In the genomic region with DNA sequence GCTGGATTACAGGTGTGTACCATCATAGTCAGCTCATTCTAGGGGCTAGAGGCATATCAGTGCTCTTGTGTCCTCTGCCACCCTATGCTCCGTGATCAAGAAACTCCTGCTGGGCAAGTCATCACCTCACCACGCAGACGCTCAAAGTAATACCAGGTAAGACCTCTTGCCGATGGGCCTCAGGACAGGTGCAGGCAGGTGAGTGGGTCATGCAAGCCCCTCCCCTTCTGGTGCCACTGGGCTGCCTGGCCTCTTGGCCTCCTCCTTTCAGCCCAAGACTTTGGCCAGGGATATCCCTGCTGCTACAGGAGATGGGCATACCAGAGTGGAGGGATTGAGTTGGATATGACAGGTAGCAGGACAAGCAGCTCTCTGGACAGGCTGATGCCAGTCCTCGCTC, we compare ENCODE assay signal across 25 mouse cellular contexts. TPM values are rescaled to one million over a fixed set of nuclear protein-coding genes. Genes with fewer than 3 reads are reported as not detected.
DNase-seq lines count a peak whose midpoint lies in the region; ATAC-seq and TF ChIP-seq lines count a peak whose summit lies in the region.
"Had no signal": no experiment of that assay in that cellular context is flagged by ENCODE, and none has a peak within 500 bp of the region (broad histone marks: within the 10 kb centered on the region; RNA-seq: fewer than 3 reads in every experiment).

No protein-coding gene starts in this region.

- no peak for TF ChIP-seq CTCF in cerebellum, adult 2 months (IDR thresholded peaks at IDR 0.05; ENCODE audit: borderline replicate concordance, insufficient read depth, low read depth, low read length)

- peaks cover 15% of the 10 kb centered on the region for H3K4me1 ChIP-seq in cerebellum, adult 2 months (ENCODE audit: control insufficient read depth, insufficient read depth, low read length)
- H3K4me1 ChIP-seq in limb, embryonic 15.5 days = peaks cover 19% of the 10 kb centered on the region
- H3K4me1 ChIP-seq in limb, embryonic 10.5 days = peaks cover 16% of the 10 kb centered on the region

- WGBS in cerebellum, adult 2 months = 89% methylated on average over 5 of the region's 5 CpGs
- 80% methylated on average over 5 of the region's 5 CpGs for WGBS in limb, embryonic 15.5 days
- WGBS in limb, embryonic 10.5 days = 85% methylated on average over 5 of the region's 5 CpGs

- no peak for TF ChIP-seq POLR2A in cerebellum, adult 2 months (IDR thresholded peaks at IDR 0.05; ENCODE audit: borderline replicate concordance, insufficient read depth, low read length)

- H3K9ac ChIP-seq in limb, embryonic 15.5 days = 0 out of 2 replicates have a peak overlapping the region, but pooled peaks have one; percentile 14
- H3K9ac ChIP-seq: embryonic facial prominence, embryonic 15.5 days; forebrain, postnatal 0 days; hindbrain, embryonic 12.5 days had no signal

- no peak for ATAC-seq in limb, embryonic 15.5 days (ENCODE audit: insufficient number of reproducible peaks, low FRiP score, low TSS enrichment, low read depth)
- ATAC-seq: activated CD4-positive, CD25-positive, alpha-beta regulatory T cell, adult 4 months; forebrain, postnatal 0 days had no signal

- H3K9me3 ChIP-seq in limb, embryonic 15.5 days = no peaks in the 10 kb centered on the region
- H3K9me3 ChIP-seq in limb, embryonic 10.5 days (replicated peaks) = no peaks in the 10 kb centered on the region
- H3K9me3 ChIP-seq: embryonic facial prominence, embryonic 12.5 days; embryonic facial prominence, embryonic 15.5 days; hindbrain, embryonic 12.5 days; hindbrain, embryonic 15.5 days had no signal

- H3K4me2 ChIP-seq in limb, embryonic 15.5 days = no peak overlapping the region

- peaks cover 40% of the 10 kb centered on the region for H3K36me3 ChIP-seq in limb, embryonic 15.5 days
- peaks cover 33% of the 10 kb centered on the region for H3K36me3 ChIP-seq in limb, embryonic 10.5 days

- no peak overlapping the region for H3K27ac ChIP-seq in cerebellum, adult 2 months (ENCODE audit: insufficient read depth, low read length)
- H3K27ac ChIP-seq in limb, embryonic 15.5 days = no peak overlapping the region
- H3K27ac ChIP-seq in limb, embryonic 10.5 days = no peak overlapping the region
- H3K27ac ChIP-seq: embryonic facial prominence, embryonic 12.5 days; embryonic facial prominence, embryonic 15.5 days; gastrocnemius, adult 2 months; hindbrain, embryonic 12.5 days had no signal

- DNase-seq in cerebellum, adult 11 months = peak; percentile 34
- DNase-seq in cerebellum, postnatal 10 days = no peak
- peak; percentile 54 for DNase-seq in cerebellum, adult 9-11 months
- no peak for DNase-seq in cerebellum, adult 2 months
- DNase-seq in limb, embryonic 10.5 days (ENCODE audit: low spot score) = no peak
- peak; percentile 18 for DNase-seq in urinary bladder, adult 2 months (ENCODE audit: low spot score)
- no peak for DNase-seq in urinary bladder, postnatal 4 days (ENCODE audit: low spot score in 2 of 2)
- DNase-seq: adrenal gland, adult 8-10 months; adrenal gland, postnatal 25 days; cerebellum, adult 8-10 months; forebrain, postnatal 0 days; gastrocnemius, adult 2 months; gastrocnemius, postnatal 25 days had no signal

- no peak overlapping the region for H3K4me3 ChIP-seq in cerebellum, adult 2 months (replicated peaks; ENCODE audit: insufficient read depth, low read depth, low read length)
- no peak overlapping the region for H3K4me3 ChIP-seq in limb, embryonic 15.5 days
- H3K4me3 ChIP-seq in limb, embryonic 10.5 days = no peak overlapping the region
- H3K4me3 ChIP-seq: embryonic facial prominence, embryonic 12.5 days; embryonic facial prominence, embryonic 15.5 days had no signal

- no peaks in the 10 kb centered on the region for H3K27me3 ChIP-seq in cerebellum, adult 2 months (ENCODE audit: control insufficient read depth, insufficient read depth, low read length)
- H3K27me3 ChIP-seq in limb, embryonic 15.5 days = 0 out of 2 replicates have a peak, but pooled peaks cover 4% of the 10 kb centered on the region
- peaks cover 51% of the 10 kb centered on the region for H3K27me3 ChIP-seq in limb, embryonic 10.5 days (ENCODE audit: low read depth, poor library complexity, severe bottlenecking)
- H3K27me3 ChIP-seq: embryonic facial prominence, embryonic 15.5 days; hindbrain, embryonic 15.5 days had no signal

RNA-seq across cellular contexts. Expression of gene Spata32, which starts 1.0 kb away (rescaled TPM):
- 2.7 and 3.2 TPM in 2 replicates for polyA plus RNA-seq in cerebellum, adult 2 months (2012; rRNA removed)
- not detected in 2 replicates for polyA plus RNA-seq in limb, embryonic 15.5 days (2015; fragmentation: Nextera tagmentation; extraction: Ambion mirVana)
- polyA plus RNA-seq in limb, embryonic 10.5 days (2016; fragmentation: Nextera tagmentation; extraction: Ambion mirVana) = not detected in 2 replicates
- polyA plus RNA-seq in urinary bladder, adult 2 months (2012; rRNA removed) = not detected in 2 replicates
- polyA plus RNA-seq: activated CD4-positive, CD25-positive, alpha-beta regulatory T cell, adult 4 months; embryonic facial prominence, embryonic 12.5 days; embryonic facial prominence, embryonic 15.5 days; forebrain, embryonic 11.5 days; forebrain, embryonic 14.5 days; heart, embryonic 11.5 days; heart, embryonic 14.5 days; heart, postnatal 0 days; hindbrain, embryonic 12.5 days; intestine, embryonic 14.5 days had no signal

RNA-seq across cellular contexts. Expression of gene 1700023F06Rik, which starts 10.9 kb away (rescaled TPM):
- 9.4 and 10.0 TPM in 2 replicates for polyA plus RNA-seq in cerebellum, adult 2 months (2012; rRNA removed)
- 0.67 and 1.0 TPM in 2 replicates for polyA plus RNA-seq in limb, embryonic 15.5 days (2015; fragmentation: Nextera tagmentation; extraction: Ambion mirVana)
- polyA plus RNA-seq in limb, embryonic 10.5 days (2016; fragmentation: Nextera tagmentation; extraction: Ambion mirVana) = 0.29 and 0.30 TPM in 2 replicates
- polyA plus RNA-seq in urinary bladder, adult 2 months (2012; rRNA removed) = 1.3 and 3.3 TPM in 2 replicates
- polyA plus RNA-seq: activated CD4-positive, CD25-positive, alpha-beta regulatory T cell, adult 4 months; heart, embryonic 11.5 days; heart, postnatal 0 days had no signal

RNA-seq across cellular contexts. Expression of gene Map3k14, which starts 48.0 kb away (rescaled TPM):
- 6.0 and 6.1 TPM in 2 replicates for polyA plus RNA-seq in cerebellum, adult 2 months (2012; rRNA removed)
- 4.3 and 5.3 TPM in 2 replicates for polyA plus RNA-seq in limb, embryonic 15.5 days (2015; fragmentation: Nextera tagmentation; extraction: Ambion mirVana)
- polyA plus RNA-seq in limb, embryonic 10.5 days (2016; fragmentation: Nextera tagmentation; extraction: Ambion mirVana) = 2.8 TPM in 2 replicates
- polyA plus RNA-seq in urinary bladder, adult 2 months (2012; rRNA removed) = 6.6 and 8.9 TPM in 2 replicates

RNA-seq across cellular contexts. Expression of gene Fmnl1, which starts 48.4 kb away (rescaled TPM):
- 63.7 and 71.1 TPM in 2 replicates for polyA plus RNA-seq in cerebellum, adult 2 months (2012; rRNA removed)
- 2.4 and 3.0 TPM in 2 replicates for polyA plus RNA-seq in limb, embryonic 15.5 days (2015; fragmentation: Nextera tagmentation; extraction: Ambion mirVana)
- 0.49 and 0.73 TPM in 2 replicates for polyA plus RNA-seq in limb, embryonic 10.5 days (2016; fragmentation: Nextera tagmentation; extraction: Ambion mirVana)
- 6.4 and 6.6 TPM in 2 replicates for polyA plus RNA-seq in urinary bladder, adult 2 months (2012; rRNA removed)

Comparison
In these comparisons a context has a peak if more than half of its experiments do, and no peak if none do; other contexts are left out.
1. DNase-seq: peak in cerebellum, adult 11 months (single experiment), cerebellum, adult 9-11 months (single experiment) and urinary bladder, adult 2 months (single experiment); none in cerebellum, postnatal 10 days (0 of 2), cerebellum, adult 2 months (0 of 2), limb, embryonic 10.5 days (single experiment) and urinary bladder, postnatal 4 days (0 of 2).